In genomic region chr8:106134751-106135571, GRCm38 (mm10) we compare ENCODE assay signal across 9 mouse cellular contexts. TPM values are rescaled to one million over a fixed set of nuclear protein-coding genes. Genes with fewer than 3 reads are reported as not detected.
A peak's percentile ranks its signal among the peaks of the same experiment; 100 is the strongest.
DNase-seq lines count a peak whose midpoint lies in the region; ATAC-seq lines count a peak whose summit lies in the region.
"Had no signal": no experiment of that assay in that cellular context is flagged by ENCODE, and none has a peak within 500 bp of the region (broad histone marks: within the 10 kb centered on the region; RNA-seq: fewer than 3 reads in every experiment).

No protein-coding gene starts in this region.

- peak; percentile 81 for ATAC-seq in embryonic facial prominence, embryonic 14.5 days (ENCODE audit: low read depth)
- ATAC-seq in limb, embryonic 12.5 days (ENCODE audit: insufficient number of reproducible peaks, insufficient read depth, low FRiP score, low TSS enrichment, low read depth), result peak; percentile 34

- H3K4me3 ChIP-seq in embryonic facial prominence, embryonic 14.5 days (ENCODE audit: low read depth, low read length), result peak overlapping the region; percentile 50
- peak overlapping the region; percentile 46; the same call in 1 of the 2 replicates for H3K4me3 ChIP-seq in limb, embryonic 12.5 days (replicated peaks)

- 11% methylated on average over 13 of the region's 14 CpGs for WGBS in embryonic facial prominence, embryonic 14.5 days
- 10% methylated on average over 14 of the region's 14 CpGs for WGBS in limb, embryonic 12.5 days

- peaks cover 31% of the 10 kb centered on the region for H3K36me3 ChIP-seq in embryonic facial prominence, embryonic 14.5 days (ENCODE audit: control insufficient read depth, insufficient read depth, low read length)
- peaks cover 35% of the 10 kb centered on the region for H3K36me3 ChIP-seq in limb, embryonic 12.5 days

- DNase-seq in cerebellum, postnatal 10 days, result peak; percentile 53 to 56
- DNase-seq in cerebellum, postnatal 36 days, result no peak
- peak; percentile 89 for DNase-seq in embryonic facial prominence, embryonic 14.5 days (ENCODE audit: low spot score)
- peak; percentile 22 for DNase-seq in retina, embryonic 14.5 days (ENCODE audit: low spot score)
- DNase-seq in frontal cortex, postnatal 14 days (ENCODE audit: low spot score in 2 of 2), result no peak
- DNase-seq in layer of hippocampus, adult 11-12 months (ENCODE audit: low spot score), result no peak
- DNase-seq in cerebellum, adult 9-10 months, result no peak

- H3K4me2 ChIP-seq in embryonic facial prominence, embryonic 14.5 days (ENCODE audit: low read depth, low read length), result peak overlapping the region; percentile 95
- peak overlapping the region; percentile 86; the same call in 1 of the 2 replicates for H3K4me2 ChIP-seq in limb, embryonic 12.5 days

- H3K27me3 ChIP-seq in embryonic facial prominence, embryonic 14.5 days (replicated peaks; ENCODE audit: control insufficient read depth, insufficient read depth, low read length), result peaks cover 41% of the 10 kb centered on the region
- peaks cover 78% of the 10 kb centered on the region for H3K27me3 ChIP-seq in limb, embryonic 12.5 days

- peak overlapping the region; percentile 71 for H3K27ac ChIP-seq in embryonic facial prominence, embryonic 14.5 days (replicated peaks; ENCODE audit: low read depth, low read length)
- H3K27ac ChIP-seq in limb, embryonic 12.5 days, result no peak overlapping the region

- H3K4me1 ChIP-seq in embryonic facial prominence, embryonic 14.5 days (ENCODE audit: control insufficient read depth, insufficient read depth, low read length), result 0 out of 2 replicates have a peak, but pooled peaks cover 4% of the 10 kb centered on the region
- peaks cover 38% of the 10 kb centered on the region for H3K4me1 ChIP-seq in limb, embryonic 12.5 days (replicated peaks)

- H3K9me3 ChIP-seq in embryonic facial prominence, embryonic 14.5 days (ENCODE audit: control insufficient read depth, low read length), result no peaks in the 10 kb centered on the region
- H3K9me3 ChIP-seq in limb, embryonic 12.5 days, result no peaks in the 10 kb centered on the region

- H3K9ac ChIP-seq in embryonic facial prominence, embryonic 14.5 days (ENCODE audit: low read depth, low read length), result peak overlapping the region; percentile 53
- no peak overlapping the region for H3K9ac ChIP-seq in limb, embryonic 12.5 days (replicated peaks)

RNA-seq across cellular contexts. Expression of gene Esrp2, which starts 1.8 kb away (rescaled TPM):
- polyA plus RNA-seq in embryonic facial prominence, embryonic 14.5 days (2014; fragmentation: Nextera tagmentation; extraction: Ambion mirVana), result 14.9 and 20.0 TPM in 2 replicates
- polyA plus RNA-seq in limb, embryonic 12.5 days (2016; fragmentation: Nextera tagmentation; extraction: Ambion mirVana), result 7.4 and 8.1 TPM in 2 replicates
- polyA plus RNA-seq: neural tube, embryonic 14.5 days had no signal

RNA-seq across cellular contexts. Expression of gene Pla2g15, which starts 15.2 kb away (rescaled TPM):
- polyA plus RNA-seq in embryonic facial prominence, embryonic 14.5 days (2014; fragmentation: Nextera tagmentation; extraction: Ambion mirVana), result 6.8 and 7.2 TPM in 2 replicates
- 16.7 and 16.8 TPM in 2 replicates for polyA plus RNA-seq in limb, embryonic 12.5 days (2016; fragmentation: Nextera tagmentation; extraction: Ambion mirVana)

RNA-seq across cellular contexts. Expression of gene Slc7a6, which starts 33.7 kb away (rescaled TPM):
- 46.9 and 51.6 TPM in 2 replicates for polyA plus RNA-seq in embryonic facial prominence, embryonic 14.5 days (2014; fragmentation: Nextera tagmentation; extraction: Ambion mirVana)
- polyA plus RNA-seq in limb, embryonic 12.5 days (2016; fragmentation: Nextera tagmentation; extraction: Ambion mirVana), result 64.5 and 70.8 TPM in 2 replicates

Comparison
In these comparisons a context has a peak if more than half of its experiments do, and no peak if none do; other contexts are left out.
1. DNase-seq: peak in cerebellum, postnatal 10 days (2 of 2), embryonic facial prominence, embryonic 14.5 days (single experiment) and retina, embryonic 14.5 days (single experiment); none in cerebellum, postnatal 36 days (0 of 2), frontal cortex, postnatal 14 days (0 of 2), layer of hippocampus, adult 11-12 months (single experiment) and cerebellum, adult 9-10 months (single experiment).